Mouse (Mus musculus) left cerebral cortex, adult 2 months (tissue): Measurements from ENCODE around the gene Slc7a11. TPM values are rescaled to one million over a fixed set of nuclear protein-coding genes. Genes with fewer than 3 reads are reported as not detected.

Experiments
- DNase-seq, 2 experiments: peaks; one replicate each; pipeline ENCODE4 v3.0.0; 2021 to 2022; ENCODE audit warnings: low spot score in 2 of 2, mixed read lengths in 1 of 2; ENCODE audit errors: extremely low spot score in 1 of 2
- H3K27ac ChIP-seq: fragments of 200-600 bp; 2 replicates; pipeline ENCODE4 v1.8.1; 2022
- H3K4me3 ChIP-seq: fragments of 200-600 bp; 2 replicates; pipeline ENCODE4 v1.8.1; 2022
- CTCF ChIP-seq: fragments of 200-600 bp; IDR thresholded peaks from 2 replicates; pipeline ENCODE4 v1.8.1; 2022; ENCODE audit warnings: antibody characterized with exemption, mild to moderate bottlenecking, moderate library complexity
- intact Hi-C: fragments of 180-260 bp; cut with DNase I; formaldehyde crosslinking; loops from one replicate; pipeline ENCODE4 v1.15.1; 2025
- total RNA-seq, 2 experiments: library from RNA; stranded (reverse); gene quantifications; 2 replicates each; pipeline ENCODE4 v1.2.3; 2021

The Slc7a11 gene
- total RNA-seq, 2 experiments from 2014 or later: 23.9 to 25.7 TPM

DNA sequence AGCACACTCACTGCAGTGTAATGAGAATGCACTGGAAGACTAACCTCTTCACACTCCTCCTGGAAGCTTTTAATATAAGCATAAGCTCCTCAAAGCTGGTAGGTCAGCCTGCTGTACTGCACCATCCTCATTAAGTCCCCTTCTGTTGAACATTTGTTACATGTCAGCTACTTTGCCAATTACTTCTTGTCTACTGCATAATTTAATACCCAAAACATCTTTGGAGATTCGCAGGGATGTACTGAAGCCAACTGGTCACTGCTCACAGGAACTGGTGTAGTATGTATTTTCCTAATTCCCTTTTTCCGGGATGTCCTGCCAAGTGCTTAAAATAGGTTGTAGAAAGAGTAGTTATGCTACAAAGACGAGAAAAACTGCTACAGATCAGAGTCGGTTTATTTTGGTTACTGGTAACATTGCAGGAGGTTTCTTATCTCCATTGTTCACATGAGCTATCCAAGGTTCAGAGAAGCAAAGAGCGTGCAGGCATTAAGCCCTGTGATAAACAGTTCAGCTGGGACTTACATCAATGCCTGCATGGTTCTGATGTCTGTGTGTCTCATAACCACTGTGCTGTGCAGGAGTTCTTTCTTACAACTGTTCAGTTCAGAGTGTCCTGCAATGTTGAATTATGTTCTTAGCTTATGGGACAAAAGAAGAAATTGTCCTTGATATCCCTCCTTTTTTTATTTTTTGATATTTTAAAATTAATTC is 439.3 kb downstream of the Slc7a11 start:
- Histone ChIP-seq H3K4me3 (no peak overlapping the region), H3K27ac (no peak overlapping the region)
- DNase-seq: no peak
- intact Hi-C loops: no loop called here
- no peak for TF ChIP-seq CTCF

DNA sequence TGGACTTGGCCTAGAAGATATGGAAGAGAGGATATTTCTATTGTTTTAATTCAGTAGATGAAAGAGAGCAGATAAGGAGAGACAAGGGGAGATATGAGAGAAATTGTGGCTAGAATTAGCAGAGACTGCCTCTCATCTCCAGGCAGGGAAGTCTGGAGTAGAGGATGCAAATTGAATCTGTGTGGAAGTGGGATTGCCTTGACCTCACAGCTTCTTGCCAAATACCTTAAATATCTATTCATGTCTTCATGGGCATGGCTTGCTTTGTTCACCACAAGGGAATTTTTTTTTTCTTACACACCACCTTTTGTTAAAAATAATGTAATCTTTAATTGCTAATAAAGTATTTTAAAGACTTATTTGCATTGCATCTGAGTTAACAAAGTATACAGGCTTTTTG is 441.3 kb downstream of the Slc7a11 start:
- no peak for TF ChIP-seq CTCF
- Histone ChIP-seq H3K27ac (no peak overlapping the region), H3K4me3 (no peak overlapping the region)
- intact Hi-C loops: no loop called here
- no peak for DNase-seq

DNA sequence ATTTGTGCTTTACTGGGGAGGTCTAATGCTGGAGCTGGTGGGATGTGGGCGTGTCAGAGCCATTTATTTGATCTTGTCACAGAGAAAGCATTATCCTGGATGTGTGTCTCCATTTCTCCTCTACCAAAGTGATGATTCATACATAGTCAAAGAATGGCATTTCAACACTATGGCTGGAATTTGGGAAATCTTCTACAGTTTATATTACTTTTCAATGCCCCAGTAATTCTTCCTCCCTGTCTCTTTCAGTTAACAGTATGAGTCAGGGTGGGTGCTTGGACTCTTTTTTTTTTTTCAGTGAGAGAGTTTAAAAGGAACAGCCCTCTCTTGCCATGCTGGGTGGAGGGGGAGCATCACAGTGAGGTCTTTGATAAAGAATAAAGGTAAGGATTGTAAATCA is 441.8 kb downstream of the Slc7a11 start:
- no peak for DNase-seq
- no peak for TF ChIP-seq CTCF
- intact Hi-C loops: no loop called here
- H3K27ac ChIP-seq: no peak overlapping the region
- H3K4me3 ChIP-seq: no peak overlapping the region

DNA sequence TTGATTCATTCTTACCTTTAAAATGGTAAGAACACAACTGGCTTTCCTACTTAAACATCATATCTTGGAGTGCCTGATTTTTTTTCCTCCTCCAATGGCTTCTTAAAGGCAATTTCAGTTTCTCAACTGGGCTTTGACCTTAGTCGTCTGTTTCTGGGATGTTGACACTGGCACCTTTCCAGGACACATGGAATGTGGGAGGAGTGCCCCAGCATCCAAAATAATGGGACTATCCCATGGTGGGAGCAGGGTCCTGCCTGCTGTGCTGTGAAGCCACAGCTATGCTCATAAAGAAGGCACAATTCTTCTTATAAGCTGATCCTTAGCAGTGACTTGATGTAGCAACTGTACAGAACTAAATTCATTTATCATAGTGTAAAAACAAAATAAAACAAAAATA is 450.5 kb downstream of the Slc7a11 start:
- intact Hi-C loops: no loop called here
- Histone ChIP-seq H3K27ac (no peak overlapping the region), H3K4me3 (no peak overlapping the region)
- no peak for DNase-seq
- TF ChIP-seq CTCF: no peak

DNA sequence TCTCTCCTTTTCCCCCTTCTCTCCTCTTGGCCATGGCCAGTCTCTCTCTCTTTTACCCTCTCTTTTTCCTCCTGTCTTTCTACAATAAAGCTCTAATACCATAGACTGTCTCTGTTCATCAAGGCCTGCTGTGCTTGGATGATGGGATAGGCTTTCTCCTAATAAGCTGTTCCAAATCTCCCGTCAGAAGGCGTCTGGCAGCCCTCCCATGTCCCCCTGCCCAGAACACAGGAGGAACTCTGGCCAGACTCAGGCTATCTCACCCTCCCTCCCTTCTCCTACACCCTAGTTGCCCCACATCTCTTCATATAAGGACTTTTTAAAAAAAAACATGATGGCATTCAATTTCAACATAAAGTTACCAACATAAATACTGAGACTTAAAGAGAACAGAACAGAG is 456.2 kb downstream of the Slc7a11 start:
- H3K27ac ChIP-seq: no peak overlapping the region
- intact Hi-C loops: no loop called here
- H3K4me3 ChIP-seq: no peak overlapping the region
- DNase-seq: no peak
- TF ChIP-seq CTCF: no peak

DNA sequence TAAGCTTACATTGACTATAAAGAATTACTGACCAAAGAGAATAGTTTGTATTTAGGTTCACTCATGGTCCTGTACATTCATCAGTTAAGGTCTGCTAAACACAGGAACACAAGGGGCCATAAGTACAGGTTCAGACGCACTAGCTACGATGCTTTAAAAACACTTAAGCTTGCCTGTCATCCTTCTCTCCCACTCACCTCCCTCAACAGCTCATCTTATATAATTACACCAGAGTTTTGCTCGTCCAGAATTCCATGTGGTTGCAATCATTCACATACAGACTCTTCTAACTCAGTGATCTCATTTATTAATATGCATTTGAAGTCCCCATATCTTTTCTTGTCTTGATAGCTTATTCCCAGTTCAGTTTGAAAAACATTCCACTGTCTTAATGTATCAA is 458.6 kb downstream of the Slc7a11 start:
- H3K27ac ChIP-seq: no peak overlapping the region
- no peak for DNase-seq
- intact Hi-C loops: no loop called here
- no peak for TF ChIP-seq CTCF
- H3K4me3 ChIP-seq: no peak overlapping the region

DNA sequence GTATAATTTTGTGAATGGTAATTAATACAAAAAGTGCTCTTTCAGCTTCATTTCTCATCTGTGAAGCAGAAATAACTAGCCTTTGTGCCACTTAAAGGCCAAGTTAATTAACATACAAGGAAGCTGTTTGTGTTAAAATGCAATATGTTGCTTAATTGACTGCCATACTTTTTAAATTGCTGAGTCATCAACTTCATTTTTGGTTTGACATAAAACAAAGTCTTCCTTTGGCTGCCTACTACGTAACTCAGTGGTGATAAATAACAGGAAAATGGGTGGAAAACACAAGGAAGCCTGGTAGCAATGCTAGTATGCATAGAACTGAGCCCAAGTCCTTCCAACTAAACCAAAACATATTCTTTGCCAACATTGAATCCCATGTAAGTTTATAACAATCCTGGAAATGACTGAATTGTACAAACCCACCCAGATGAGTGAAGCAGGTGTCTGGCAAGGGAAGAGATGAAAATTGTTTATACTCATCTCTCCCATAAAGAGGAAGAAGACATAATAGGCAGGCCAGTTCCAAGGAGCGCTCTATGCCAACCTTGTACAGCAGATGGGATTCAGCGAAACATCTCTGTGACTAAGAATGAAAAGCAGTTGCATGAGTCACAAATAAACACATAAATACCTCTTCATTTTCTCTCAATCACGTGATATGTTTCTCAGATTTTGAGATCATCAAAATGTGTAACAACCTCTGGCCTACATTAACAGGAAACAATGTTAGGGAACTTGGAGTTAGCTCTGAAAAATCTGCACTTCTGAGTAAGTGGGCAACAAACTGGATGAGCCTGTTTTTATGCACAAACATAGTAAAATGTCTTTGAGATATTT is 459.8 kb downstream of the Slc7a11 start:
- no peak for TF ChIP-seq CTCF
- no peak overlapping the region for H3K27ac ChIP-seq

DNA sequence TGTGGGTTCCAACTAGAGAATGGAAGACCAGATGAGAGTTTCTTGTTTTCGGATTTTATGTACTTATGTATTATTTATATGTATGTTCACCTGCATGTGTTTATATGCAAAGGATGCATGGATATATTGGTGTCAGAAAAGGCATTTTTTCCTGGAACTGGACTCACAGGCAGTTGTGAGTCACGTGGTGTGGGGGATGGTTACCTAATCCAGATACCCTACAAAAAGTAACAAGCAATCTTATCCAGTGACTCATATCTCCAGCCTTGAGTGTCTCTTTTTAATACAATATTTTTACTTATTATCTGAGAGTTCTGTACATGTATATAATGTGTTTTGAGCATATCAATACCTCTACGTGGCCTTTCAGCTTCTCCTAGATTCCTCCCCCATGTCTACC is 469.4 kb downstream of the Slc7a11 start:
- Histone ChIP-seq H3K4me3 (no peak overlapping the region), H3K27ac (no peak overlapping the region)
- intact Hi-C loops: no loop called here
- DNase-seq: no peak
- TF ChIP-seq CTCF: no peak

More for the DNA sequence above, 459.8 kb downstream of the Slc7a11 start:
- intact Hi-C loops: no loop called here
- no peak overlapping the region for H3K4me3 ChIP-seq
- DNase-seq: no peak

DNA sequence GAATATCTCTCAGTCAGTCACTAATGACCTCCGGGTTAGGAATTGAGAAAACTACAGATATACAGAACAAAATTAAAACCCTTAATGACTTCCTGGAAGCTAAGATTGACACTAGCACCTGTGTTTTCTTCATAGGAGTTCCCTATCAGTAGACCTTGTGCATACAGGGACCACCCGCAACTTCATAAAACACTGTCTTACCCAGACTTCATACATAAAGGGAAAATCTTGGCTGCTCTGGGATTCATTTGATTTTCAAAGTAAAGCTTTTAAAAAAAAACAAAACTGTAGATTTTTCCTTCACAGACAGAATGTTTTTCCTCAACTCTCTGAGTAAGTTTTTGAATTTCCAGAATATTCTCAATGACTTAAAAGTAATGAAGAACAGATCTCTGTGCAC is 477.8 kb downstream of the Slc7a11 start:
- intact Hi-C loops: no loop called here
- DNase-seq: no peak
- Histone ChIP-seq H3K4me3 (no peak overlapping the region), H3K27ac (no peak overlapping the region)
- no peak for TF ChIP-seq CTCF

DNA sequence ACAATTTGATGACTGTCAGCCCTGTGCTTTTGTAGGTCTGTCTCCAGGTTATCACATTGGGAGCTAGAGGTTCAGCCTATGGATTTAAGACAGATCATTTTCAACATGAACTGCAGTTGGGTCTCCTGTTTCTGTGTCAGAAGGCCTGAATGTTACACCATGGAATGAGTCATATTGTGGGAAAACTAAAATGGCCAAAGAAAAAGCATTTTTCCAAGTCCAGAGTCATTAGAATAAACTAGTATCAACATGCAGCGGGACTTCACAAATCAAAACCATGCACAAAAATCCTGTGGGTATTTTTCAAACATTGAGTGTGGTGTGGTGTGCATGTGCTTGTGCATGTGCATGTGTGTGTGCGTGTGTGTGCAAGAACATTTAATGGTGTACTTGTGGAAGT is 482.8 kb downstream of the Slc7a11 start:
- intact Hi-C loops: no loop called here
- Histone ChIP-seq H3K4me3 (no peak overlapping the region), H3K27ac (no peak overlapping the region)
- DNase-seq: no peak
- no peak for TF ChIP-seq CTCF

DNA sequence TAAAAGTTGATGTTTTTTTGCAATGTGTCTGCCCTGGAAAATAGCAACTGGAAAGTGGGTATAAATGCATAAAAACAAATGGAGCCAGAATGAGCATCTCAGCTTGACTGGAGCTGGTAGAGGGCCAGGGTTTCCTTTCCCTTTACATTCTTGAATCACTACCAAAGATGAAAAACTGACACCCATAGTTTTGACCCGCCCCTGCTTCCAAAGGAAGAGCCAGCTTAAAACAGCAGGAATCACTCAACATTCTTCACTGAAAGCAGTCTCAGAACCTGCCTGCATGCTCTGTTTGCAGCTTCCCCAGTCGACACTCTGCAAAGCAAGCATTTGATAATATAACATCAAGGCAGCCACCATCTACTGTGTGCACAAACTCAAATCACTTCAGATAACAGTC is 496.6 kb downstream of the Slc7a11 start:
- Histone ChIP-seq H3K4me3 (no peak overlapping the region), H3K27ac (no peak overlapping the region)
- DNase-seq: no peak
- TF ChIP-seq CTCF: no peak
- intact Hi-C loops: no loop called here

DNA sequence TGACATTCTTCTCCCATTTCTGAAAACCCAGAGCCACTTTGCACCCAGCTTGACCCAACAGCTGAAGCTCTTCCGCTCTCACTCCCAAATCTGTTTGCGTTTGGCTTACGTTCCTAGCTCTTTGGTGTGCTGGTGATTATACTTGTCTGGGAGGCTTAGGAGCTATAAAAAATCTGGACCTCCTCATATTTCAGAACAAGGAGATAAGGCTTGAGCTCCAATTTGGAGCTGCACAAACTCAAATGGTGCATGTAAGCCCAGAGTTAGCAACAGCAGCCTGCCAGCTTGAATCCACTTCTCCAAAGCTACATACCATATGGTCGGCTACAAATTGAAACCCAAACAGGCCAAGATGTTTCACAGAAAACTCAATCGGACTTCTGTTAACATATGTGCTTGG is 498.6 kb downstream of the Slc7a11 start:
- no peak for TF ChIP-seq CTCF
- peak in 1 of 2 experiments; percentile 10 for DNase-seq
- no peak overlapping the region for H3K27ac ChIP-seq
- H3K4me3 ChIP-seq: no peak overlapping the region
- intact Hi-C loops: no loop called here

DNA sequence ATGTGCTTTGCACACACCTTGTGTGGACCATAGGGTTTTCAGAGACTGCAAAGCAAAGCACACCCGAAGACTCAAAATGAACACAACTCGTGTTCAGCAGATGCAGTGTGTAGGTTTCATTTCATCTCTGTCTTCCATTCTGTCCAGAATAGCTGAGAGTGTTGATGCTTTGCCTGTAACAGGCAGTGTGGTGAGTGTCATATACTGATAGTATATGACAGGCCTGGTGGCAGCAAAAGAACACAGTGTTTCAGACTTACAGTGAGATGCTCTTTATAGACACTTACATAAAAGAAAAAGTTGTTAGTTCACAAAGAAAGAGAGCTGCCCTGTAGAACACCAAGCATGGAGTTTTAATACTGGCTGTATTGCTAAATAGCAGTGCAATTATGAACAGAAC is 505.8 kb downstream of the Slc7a11 start:
- TF ChIP-seq CTCF: no peak
- no peak overlapping the region for H3K27ac ChIP-seq
- DNase-seq: no peak
- intact Hi-C loops: no loop called here
- no peak overlapping the region for H3K4me3 ChIP-seq
